Mouse (Mus musculus) left cerebral cortex, postnatal 14 days (tissue): ENCODE measurements around the gene Nutf2. TPM values are rescaled to one million over a fixed set of nuclear protein-coding genes. Genes with fewer than 3 reads are reported as not detected.
"Not testable (repeated sequence)": the region's sequence is repeated elsewhere in the genome, so short reads cannot be mapped to it uniquely, and the experiment has no call there.

Source experiments
- DNase-seq, 2 experiments: peaks; one replicate each; pipeline ENCODE4 v3.0.0; 2021 to 2022; ENCODE audit warnings: low spot score in 2 of 2, mixed read lengths in 1 of 2
- intact Hi-C: fragments of 180-260 bp; cut with DNase I; formaldehyde crosslinking; loops from one replicate; pipeline ENCODE4 v1.15.1; 2025
- long read RNA-seq, 2 experiments: library from polyadenylated mRNA; stranded (forward); transcript quantifications; one replicate each; pipeline ENCODE4 v2.0.0; 2021
- total RNA-seq, 2 experiments: library from RNA; stranded (reverse); gene quantifications; 2 replicates each; pipeline ENCODE4 v1.2.3; 2021

Gene Nutf2
- 10 to 100 TPM; 33.4 to 35.9 TPM for total RNA-seq
- long read RNA-seq, experiment 1, transcript Nutf2-201 (5 exons, 948 nt): major isoform, 73 of 83 reads
- long read RNA-seq, experiment 1, partial matches to known transcripts: 5 of 83 reads
- long read RNA-seq, experiment 1, other reads (novel, unspliced or antisense): 4 of 83 reads
- long read RNA-seq, experiment 2, transcript Nutf2-201 (5 exons, 948 nt): major isoform, 70 of 78 reads
- long read RNA-seq, experiment 2, partial matches to known transcripts: 2 of 78 reads
- long read RNA-seq, experiment 2, other reads (novel, unspliced or antisense): 4 of 78 reads

DNA sequence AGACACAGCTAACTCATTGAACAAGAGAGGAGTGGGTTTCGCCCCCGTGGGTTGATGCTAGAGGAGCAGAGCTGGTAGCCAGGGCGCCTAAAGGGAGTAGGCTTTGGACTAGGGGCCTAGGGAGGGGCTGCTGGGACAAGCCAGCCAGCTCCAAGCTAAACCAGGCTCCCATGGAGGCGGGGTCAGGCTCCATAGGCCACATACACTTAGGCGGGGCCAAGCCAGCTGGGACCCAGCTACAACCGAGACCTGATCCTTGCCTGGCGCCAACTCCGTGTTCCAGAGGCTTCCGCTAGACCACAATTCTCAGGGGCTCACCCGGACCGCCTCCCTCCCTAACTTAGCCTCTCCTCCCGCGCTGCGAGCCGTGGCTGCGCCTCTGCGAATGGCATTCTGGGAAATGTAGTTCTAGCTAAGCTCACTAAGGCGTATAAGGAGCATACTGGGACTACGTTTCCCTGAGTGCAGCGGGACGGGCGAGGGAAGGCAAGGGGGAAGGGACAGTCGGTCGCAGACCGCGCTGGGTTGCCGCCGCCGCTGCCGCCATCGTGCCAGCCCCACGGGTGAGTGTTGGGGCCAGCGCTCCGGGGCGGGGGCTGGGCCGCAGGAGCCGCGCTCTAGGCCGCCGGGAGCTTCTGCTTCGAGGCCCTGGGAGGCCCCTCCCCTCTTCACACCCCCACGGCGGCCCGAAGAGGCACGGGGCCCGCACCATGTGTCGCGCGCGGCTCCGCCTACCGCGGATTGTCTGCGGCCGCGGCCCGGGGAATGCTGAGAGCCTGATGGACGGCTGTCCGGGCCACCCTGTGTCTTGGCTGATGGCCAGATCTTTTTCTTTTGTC is at the start of gene Nutf2:
TSS of gene Nutf2 (plus strand) at position 438 of the 839 bp plus-strand sequence.
- peak; percentile 94 to 97 for DNase-seq
- intact Hi-C loops: no loop called here

- intact Hi-C loops: no loop called here
- no peak for DNase-seq
These were observed 49.3 kb upstream of the Nutf2 start for GRCm38 (mm10) chr8:105811061-105811460.

DNA sequence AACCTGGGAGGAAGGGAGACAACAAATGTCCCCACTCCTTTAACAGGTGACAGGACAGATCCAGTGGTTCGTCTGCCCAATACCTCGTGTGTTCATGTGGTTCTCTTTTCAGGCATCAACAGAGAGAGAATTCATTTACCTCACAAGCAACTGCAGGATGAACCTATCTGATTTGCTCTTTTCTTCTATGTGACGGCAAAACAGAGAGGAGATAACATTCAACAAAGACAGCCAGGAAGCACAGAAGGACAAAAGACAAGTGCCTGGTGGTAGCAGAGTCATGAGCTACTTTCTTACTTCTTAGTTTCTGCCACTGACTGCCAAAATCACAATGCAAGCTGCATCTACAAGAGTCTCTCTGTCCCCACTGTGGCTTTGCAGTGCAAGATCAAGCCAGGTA is 48.8 kb upstream of the Nutf2 start:
- intact Hi-C loops: no loop called here
- DNase-seq: no peak

- DNase-seq: no peak
- intact Hi-C loops: no loop called here
These were observed 47.9 kb upstream of the Nutf2 start for GRCm38 (mm10) chr8:105812511-105812910.

- DNase-seq: no peak
- intact Hi-C loops: no loop called here
These were observed 47.1 kb upstream of the Nutf2 start for GRCm38 (mm10) chr8:105813241-105813640.

GRCm38 (mm10) chr8:105819659-105820058 is 40.7 kb upstream of the Nutf2 start:
- intact Hi-C loops: no loop called here

DNA sequence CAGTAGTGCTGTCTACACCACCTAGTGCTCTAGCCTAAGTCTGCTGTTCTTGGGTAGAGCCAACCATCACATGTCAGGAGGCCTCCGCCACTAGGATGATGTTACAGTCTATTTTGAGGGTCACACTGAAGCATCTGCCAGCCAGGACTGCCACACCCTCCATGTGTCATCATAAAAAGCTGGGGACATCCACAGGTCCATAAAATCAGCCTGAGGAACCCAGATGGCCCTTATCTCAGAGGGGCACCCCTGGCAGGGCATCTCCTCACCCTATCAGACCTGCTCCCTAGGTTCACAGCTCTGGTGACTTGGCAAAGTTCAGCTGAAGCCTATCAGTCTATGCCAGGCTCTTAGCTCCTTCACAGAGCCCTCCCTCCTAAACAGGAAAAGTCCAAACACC is 39.5 kb upstream of the Nutf2 start:
- intact Hi-C loops: no loop called here
- DNase-seq: no peak

More at GRCm38 (mm10) chr8:105819659-105820058, 40.7 kb upstream of the Nutf2 start:
- no peak for DNase-seq

- DNase-seq: no peak
- intact Hi-C loops: loop anchor here (5.0 kb wide), 1 partner anchor 113 kb away; no protein-coding TSS in a partner anchor
These were observed 34.9 kb upstream of the Nutf2 start for GRCm38 (mm10) chr8:105825506-105825905.

DNA sequence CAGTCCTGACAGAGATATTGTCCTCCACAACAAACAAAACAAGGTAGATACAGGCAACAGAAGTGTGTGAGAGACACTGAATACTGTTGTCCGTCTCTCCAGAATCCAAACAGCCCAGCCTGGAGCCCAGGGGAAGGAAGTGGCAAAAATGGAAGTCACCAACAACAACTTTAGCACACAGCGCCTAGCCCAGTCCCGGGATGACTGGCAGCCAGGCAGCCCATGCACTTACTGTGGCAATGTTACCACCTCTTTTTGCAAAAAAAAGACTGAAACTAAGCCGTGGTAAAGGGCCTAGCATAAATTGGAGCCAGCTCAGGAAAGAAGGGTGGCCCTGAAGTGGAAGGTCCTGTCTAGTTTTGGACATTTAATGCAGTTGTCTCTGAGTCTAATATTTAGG is 34.0 kb upstream of the Nutf2 start:
- intact Hi-C loops: loop anchor here (5.0 kb wide), 1 partner anchor 114 kb away; no protein-coding TSS in a partner anchor
- no peak for DNase-seq

DNA sequence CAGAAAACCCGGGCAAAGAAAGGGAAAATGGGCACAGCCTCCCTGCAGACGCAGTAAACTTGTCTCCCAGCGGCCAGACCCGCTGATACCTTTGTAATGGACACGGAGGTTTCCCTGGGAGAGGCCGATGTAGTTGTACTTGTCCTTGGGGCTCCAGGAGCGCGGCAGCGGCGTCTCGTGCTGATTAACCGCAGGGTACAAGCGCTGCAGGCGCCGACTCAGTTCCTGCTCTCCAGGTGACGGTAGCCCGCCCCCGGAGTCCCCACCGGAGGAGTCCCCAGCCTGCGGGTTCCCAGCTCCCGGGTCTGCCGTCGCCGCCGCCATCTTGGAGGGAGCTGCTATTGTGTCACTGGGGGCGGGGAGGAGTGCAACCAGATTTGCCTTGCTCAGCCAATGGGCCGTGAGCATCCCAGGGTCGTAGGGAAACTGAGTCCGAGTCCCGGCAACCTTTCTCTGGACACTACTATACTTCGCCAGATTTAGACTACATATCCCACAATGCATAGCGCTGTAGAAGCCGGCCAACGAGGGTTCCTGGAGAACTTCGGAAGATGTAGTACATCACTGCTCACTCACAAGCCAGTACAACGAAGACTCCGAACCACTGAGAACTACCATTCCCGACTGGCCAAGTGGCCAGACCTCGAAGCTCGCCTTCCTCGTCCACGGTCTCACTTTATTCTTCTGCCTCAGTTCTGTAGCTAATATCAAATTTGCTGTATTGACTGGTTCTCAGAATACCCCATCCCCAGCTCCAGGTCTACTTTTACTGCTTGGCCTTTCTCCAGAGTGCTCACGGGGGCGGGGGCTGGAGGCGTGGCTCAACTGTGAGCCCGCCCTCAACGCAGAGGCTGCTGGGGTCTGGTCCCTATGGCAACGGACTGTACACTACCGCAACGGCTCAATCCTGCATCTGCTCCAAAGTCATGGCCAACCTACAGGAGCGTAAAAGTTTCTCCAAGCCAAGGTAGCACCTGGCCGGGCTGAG is 33.2 kb upstream of the Nutf2 start, which contains the start of the genes Ranbp10 and Tsnaxip1:
TSS of gene Ranbp10 (minus strand) at position 490 of the 988 bp plus-strand sequence.
TSS of gene Tsnaxip1 (plus strand) at position 871 of the 988 bp plus-strand sequence.
- peak; percentile 97 to 100 for DNase-seq
- intact Hi-C loops: loop anchor here (5.0 kb wide), 1 partner anchor 115 kb away; no protein-coding TSS in a partner anchor

GRCm38 (mm10) chr8:105833740-105834139 is 26.6 kb upstream of the Nutf2 start:
- DNase-seq, intact Hi-C loops: not testable (repeated sequence)

- DNase-seq: peak; percentile 63 to 68
- intact Hi-C loops: no loop called here
These were observed 25.1 kb upstream of the Nutf2 start for GRCm38 (mm10) chr8:105835318-105835717.

DNA sequence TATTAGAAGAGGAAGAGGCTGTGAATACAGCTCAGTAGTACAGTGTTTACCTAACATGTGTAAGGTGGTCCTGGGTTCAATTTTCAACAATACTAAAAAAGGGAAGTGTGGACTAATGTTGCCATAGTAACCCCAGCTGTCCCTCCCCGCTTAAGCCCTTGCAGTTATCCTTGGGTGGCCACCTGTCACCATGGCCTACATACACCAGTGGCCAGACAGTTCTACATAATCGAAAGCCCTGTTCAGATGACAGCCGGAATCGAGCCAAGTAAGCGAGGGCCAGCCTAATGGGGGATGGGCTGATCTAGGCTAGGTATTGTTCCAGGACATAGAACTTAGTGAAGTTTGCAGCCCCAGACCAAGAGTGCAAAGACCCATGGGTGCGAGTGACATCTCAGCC is 23.4 kb upstream of the Nutf2 start:
- DNase-seq: no peak
- intact Hi-C loops: no loop called here

GRCm38 (mm10) chr8:105839209-105839608 is 21.2 kb upstream of the Nutf2 start:
- intact Hi-C loops: no loop called here
- DNase-seq: no peak

GRCm38 (mm10) chr8:105846678-105847077 is 13.7 kb upstream of the Nutf2 start:
- intact Hi-C loops: no loop called here
- no peak for DNase-seq

DNA sequence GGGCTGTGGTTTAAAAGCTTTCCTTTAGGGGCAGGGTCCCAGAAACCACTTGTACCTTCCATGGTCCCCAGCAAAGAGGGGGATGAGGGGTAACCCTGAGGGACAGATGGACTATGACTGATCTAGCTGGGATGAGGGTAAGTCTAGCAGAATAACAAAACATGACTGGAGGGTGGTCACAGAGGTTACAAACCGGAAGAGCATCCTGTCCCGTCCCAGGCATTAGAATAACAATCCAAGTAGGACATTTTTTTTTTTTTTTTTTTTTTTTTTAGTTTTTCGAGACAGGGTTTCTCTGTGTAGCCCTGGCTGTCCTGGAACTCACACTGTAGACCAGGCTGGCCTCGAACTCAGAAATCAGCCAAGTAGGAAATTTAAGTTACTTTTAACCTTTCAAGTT is 10.4 kb upstream of the Nutf2 start:
- no peak for DNase-seq
- intact Hi-C loops: no loop called here

DNA sequence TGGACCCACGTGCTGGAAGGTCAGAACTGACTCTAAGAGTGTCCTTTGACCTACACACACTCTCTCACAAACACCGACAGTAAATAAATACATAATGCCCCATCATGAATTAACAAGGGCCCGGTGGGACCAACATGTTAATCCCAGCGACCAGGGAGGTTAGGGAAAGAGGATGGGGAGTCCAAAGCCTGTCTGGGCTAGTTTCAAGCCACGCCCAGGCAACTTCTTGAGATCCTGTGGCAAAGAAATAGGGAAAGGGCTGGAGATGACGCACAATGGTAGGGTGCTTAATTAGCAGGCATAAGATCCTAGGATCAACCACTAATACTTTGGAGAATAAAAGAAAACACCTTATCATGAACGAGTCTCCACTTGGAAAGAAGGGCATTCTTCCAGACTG is 9.8 kb upstream of the Nutf2 start:
- intact Hi-C loops: no loop called here
- DNase-seq: no peak

DNA sequence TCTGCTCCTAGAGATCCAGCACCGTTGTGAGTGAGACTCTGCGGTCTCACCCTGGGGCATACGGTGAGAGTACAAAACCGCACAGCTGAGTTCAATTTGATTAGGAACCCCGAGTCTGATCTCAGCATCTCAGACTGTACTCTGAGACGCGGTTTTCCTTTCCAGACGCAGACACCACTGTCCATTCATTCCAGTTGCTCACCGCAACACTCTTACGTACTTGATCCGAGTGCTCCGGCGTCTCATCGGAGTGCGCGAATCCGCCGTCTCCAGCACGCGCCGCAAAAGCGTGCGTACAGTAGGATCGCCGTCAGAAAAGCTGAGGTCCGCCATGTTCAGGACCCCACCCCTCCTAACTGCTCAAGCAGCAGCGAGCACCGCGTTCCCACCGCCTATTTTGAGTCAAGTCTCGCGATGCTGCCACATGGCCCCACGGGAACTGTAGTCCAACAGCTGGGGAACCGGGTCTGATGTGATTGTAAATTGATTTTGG is 8.7 kb upstream of the Nutf2 start:
- intact Hi-C loops: no loop called here
- DNase-seq: peak; percentile 93

DNA sequence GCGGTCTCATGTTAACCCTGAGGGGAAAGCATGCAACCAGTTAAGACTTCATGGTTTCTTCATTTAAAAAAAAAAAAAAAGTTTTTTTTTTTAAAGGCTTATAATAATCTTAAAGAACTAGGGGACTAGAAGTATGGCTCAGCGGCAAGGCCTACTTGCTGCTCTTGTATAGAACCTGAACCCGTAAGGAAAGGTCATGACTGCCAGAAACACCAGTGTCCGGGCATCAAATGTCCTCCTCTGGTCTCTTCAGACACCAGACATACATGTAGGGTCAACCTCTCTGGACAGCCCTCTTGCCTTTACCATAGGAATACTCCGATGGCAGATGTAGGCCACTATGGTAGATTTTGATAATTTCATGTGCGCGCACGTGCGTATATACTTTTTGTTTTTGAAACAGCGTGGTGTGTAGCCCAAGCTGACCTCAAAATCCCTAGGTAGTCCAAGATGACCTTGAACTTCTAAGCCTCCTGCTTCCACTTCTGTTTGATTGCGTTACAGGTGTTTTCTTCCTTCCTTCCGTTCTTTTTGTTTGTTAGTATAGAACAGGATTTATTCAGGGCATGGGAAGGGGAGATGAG is 8.1 kb upstream of the Nutf2 start:
- intact Hi-C loops: no loop called here
- DNase-seq: no peak
